ENCODE assay signal across 23 mouse cellular contexts in the genomic region with DNA sequence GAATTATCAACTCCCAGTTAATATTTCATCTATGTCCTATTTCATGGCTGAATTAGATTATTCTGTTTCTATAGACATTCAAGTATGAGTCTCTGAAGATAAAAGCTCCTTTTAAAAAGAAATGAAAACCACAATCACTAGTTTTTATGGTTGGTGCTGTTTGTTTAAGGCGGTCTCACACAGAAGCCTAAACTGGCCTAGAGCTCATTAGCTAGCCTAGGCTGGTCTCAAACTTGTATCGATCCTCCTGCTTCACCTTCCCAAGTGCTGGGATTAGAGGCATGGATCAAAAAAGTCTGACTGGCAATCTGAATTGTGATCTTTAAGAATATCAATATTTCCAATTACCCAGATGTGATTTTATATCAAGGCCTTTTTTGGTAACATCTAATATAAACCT. TPM values are rescaled to one million over a fixed set of nuclear protein-coding genes. Genes with fewer than 3 reads are reported as not detected.
"Had no signal": no experiment of that assay in that cellular context is flagged by ENCODE, and none has a peak within 500 bp of the region (broad histone marks: within the 10 kb centered on the region; RNA-seq: fewer than 3 reads in every experiment).

No protein-coding gene starts in this region.

- H3K27ac ChIP-seq: midbrain, embryonic 12.5 days; neural tube, embryonic 13.5 days; neural tube, embryonic 15.5 days had no signal

- H3K36me3 ChIP-seq: midbrain, embryonic 12.5 days; neural tube, embryonic 13.5 days; neural tube, embryonic 15.5 days had no signal

- H3K4me1 ChIP-seq: midbrain, embryonic 12.5 days; neural tube, embryonic 13.5 days; neural tube, embryonic 15.5 days had no signal

- H3K4me2 ChIP-seq: lung, embryonic 14.5 days; midbrain, embryonic 12.5 days; neural tube, embryonic 13.5 days; neural tube, embryonic 15.5 days had no signal

- H3K4me3 ChIP-seq: midbrain, embryonic 12.5 days; myocyte; neural tube, embryonic 13.5 days; neural tube, embryonic 15.5 days had no signal

- H3K9me3 ChIP-seq: midbrain, embryonic 12.5 days; neural tube, embryonic 13.5 days; neural tube, embryonic 15.5 days had no signal

- ATAC-seq: midbrain, embryonic 16.5 days had no signal

- H3K9ac ChIP-seq: lung, embryonic 14.5 days; midbrain, embryonic 12.5 days; neural tube, embryonic 13.5 days; neural tube, embryonic 15.5 days had no signal

- H3K27me3 ChIP-seq: midbrain, embryonic 12.5 days; neural tube, embryonic 13.5 days; neural tube, embryonic 15.5 days had no signal

- DNase-seq: lung, adult 18-20 months; lung, embryonic 14.5 days; lung, postnatal 10 days; midbrain, embryonic 14.5 days; retina, postnatal 1 day; right cerebral cortex, adult 18-20 months; right cerebral cortex, postnatal 25 days; right cerebral cortex, postnatal 4 days; spleen, adult 18-20 months; thymus, adult 18-20 months; thymus, postnatal 14 days; thymus, postnatal 36 days had no signal

RNA-seq across cellular contexts. Expression of a gene that starts 2.1 kb away (rescaled TPM):
- polyA plus RNA-seq: myocyte had no signal

RNA-seq across cellular contexts. Expression of a gene that starts 24.3 kb away (rescaled TPM):
- total RNA-seq: megakaryocyte, adult 5-6 weeks; megakaryocyte-erythroid progenitor cell, adult 5-6 weeks had no signal
- polyA plus RNA-seq: liver, embryonic 16.5 days; midbrain, embryonic 12.5 days; midbrain, embryonic 14.5 days; midbrain, embryonic 16.5 days; myocyte; neural tube, embryonic 11.5 days; neural tube, embryonic 13.5 days; neural tube, embryonic 15.5 days had no signal

RNA-seq across cellular contexts. Expression of a gene that starts 44.2 kb away (rescaled TPM):
- total RNA-seq: megakaryocyte, adult 5-6 weeks; megakaryocyte-erythroid progenitor cell, adult 5-6 weeks had no signal
- polyA plus RNA-seq: midbrain, embryonic 12.5 days; midbrain, embryonic 14.5 days; midbrain, embryonic 16.5 days; small intestine, adult 2 months; thymus, postnatal 0 days had no signal
